Mouse (Mus musculus): ENCODE measurements around the gene Cstf1. TPM values are rescaled to one million over a fixed set of nuclear protein-coding genes. Genes with fewer than 3 reads are reported as not detected.

Gene Cstf1
- total and polyA plus RNA-seq, 3 experiments: 19.1 to 88.9 (median 42.7) TPM

GRCm38 (mm10) chr2:172381341-172381740 is 10.9 kb downstream of the Cstf1 start:
- H3K27me3 ChIP-seq (ENCODE audit: insufficient read depth, low read length): no peaks in the 10 kb centered on the region
- H3K4me3 ChIP-seq (ENCODE audit: low read depth, low read length): no peak overlapping the region
- H3K4me1 ChIP-seq (ENCODE audit: insufficient read depth, low read depth, low read length): peaks cover 29% of the 10 kb centered on the region
- H3K36me3 ChIP-seq (replicated peaks): peaks cover 74% of the 10 kb centered on the region
- TF ChIP-seq POLR2AphosphoS5 (IDR thresholded peaks at IDR 0.05; ENCODE audit: insufficient replicate concordance, low read depth, low read length): no peak
- no peak for TF ChIP-seq GATA1 (IDR thresholded peaks at IDR 0.05; ENCODE audit: borderline replicate concordance, low read length)
- TF ChIP-seq CTCF (IDR thresholded peaks at IDR 0.05; ENCODE audit: low read depth, low read length): no peak
- no peak for TF ChIP-seq GATA2 (IDR thresholded peaks at IDR 0.05; ENCODE audit: borderline replicate concordance, low read depth, low read length)
- TF ChIP-seq TAL1 (conservative IDR thresholded peaks at IDR 0.05; ENCODE audit: low read depth, low read length): no peak
- no peaks in the 10 kb centered on the region for H3K9me3 ChIP-seq (replicated peaks)
- ATAC-seq (ENCODE audit: extremely low read depth, insufficient number of reproducible peaks, low FRiP score, poor library complexity, severe bottlenecking) (no peak), DNase-seq (ENCODE audit: low spot score) (no peak)

GRCm38 (mm10) chr2:172381898-172382297 is 11.4 kb downstream of the Cstf1 start:
- no peak for TF ChIP-seq GATA2 (IDR thresholded peaks at IDR 0.05; ENCODE audit: borderline replicate concordance, low read depth, low read length)
- TF ChIP-seq CTCF (IDR thresholded peaks at IDR 0.05; ENCODE audit: low read depth, low read length): no peak
- TF ChIP-seq POLR2AphosphoS5 (IDR thresholded peaks at IDR 0.05; ENCODE audit: insufficient replicate concordance, low read depth, low read length): no peak
- no peak for TF ChIP-seq TAL1 (conservative IDR thresholded peaks at IDR 0.05; ENCODE audit: low read depth, low read length)
- no peak for TF ChIP-seq GATA1 (IDR thresholded peaks at IDR 0.05; ENCODE audit: borderline replicate concordance, low read length)
- Histone ChIP-seq H3K27me3 (ENCODE audit: insufficient read depth, low read length) (no peaks in the 10 kb centered on the region), H3K36me3 (replicated peaks) (peaks cover 69% of the 10 kb centered on the region), H3K4me3 (ENCODE audit: low read depth, low read length) (no peak overlapping the region), H3K4me1 (ENCODE audit: insufficient read depth, low read depth, low read length) (peaks cover 26% of the 10 kb centered on the region), H3K9me3 (replicated peaks) (no peaks in the 10 kb centered on the region)
- ATAC-seq (ENCODE audit: extremely low read depth, insufficient number of reproducible peaks, low FRiP score, poor library complexity, severe bottlenecking) (no peak), DNase-seq (ENCODE audit: low spot score) (no peak)

- Histone ChIP-seq H3K4me3 (ENCODE audit: low read depth, low read length) (no peak overlapping the region), H3K27me3 (ENCODE audit: insufficient read depth, low read length) (no peaks in the 10 kb centered on the region), H3K4me1 (ENCODE audit: insufficient read depth, low read depth, low read length) (peaks cover 14% of the 10 kb centered on the region), H3K36me3 (replicated peaks) (peaks cover 41% of the 10 kb centered on the region), H3K9me3 (replicated peaks) (no peaks in the 10 kb centered on the region)
- no peak for ATAC-seq (ENCODE audit: extremely low read depth, insufficient number of reproducible peaks, low FRiP score, poor library complexity, severe bottlenecking)
- TF ChIP-seq POLR2AphosphoS5 (IDR thresholded peaks at IDR 0.05; ENCODE audit: insufficient replicate concordance, low read depth, low read length) (no peak), TAL1 (conservative IDR thresholded peaks at IDR 0.05; ENCODE audit: low read depth, low read length) (no peak), GATA2 (IDR thresholded peaks at IDR 0.05; ENCODE audit: borderline replicate concordance, low read depth, low read length) (no peak)
- DNase-seq (ENCODE audit: low spot score): no peak
Measured at GRCm38 (mm10) chr2:172384715-172385114, 14.2 kb downstream of the Cstf1 start.

DNA sequence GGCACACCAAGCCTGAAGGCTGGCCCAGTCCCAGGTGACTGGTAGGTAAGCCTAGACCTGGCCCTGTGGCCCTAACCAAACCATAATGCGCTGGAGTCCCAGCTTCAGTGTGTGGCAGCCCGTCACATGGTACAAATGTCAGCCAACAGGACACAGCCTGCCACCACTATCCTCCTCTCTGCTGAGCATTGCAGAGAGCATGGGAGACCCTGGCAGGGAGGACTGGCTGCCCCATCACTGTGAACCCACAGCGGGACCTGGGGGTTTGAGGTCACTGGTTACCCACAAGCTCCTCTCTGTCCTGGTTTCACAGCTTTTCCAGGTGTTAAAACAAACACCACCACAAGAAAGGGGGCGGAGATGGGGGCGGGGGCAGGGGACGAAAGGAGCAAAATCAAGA is 19.9 kb downstream of the Cstf1 start:
- DNase-seq (ENCODE audit: low spot score): no peak
- no peak for ATAC-seq (ENCODE audit: extremely low read depth, insufficient number of reproducible peaks, low FRiP score, poor library complexity, severe bottlenecking)
- Histone ChIP-seq H3K4me1 (ENCODE audit: insufficient read depth, low read depth, low read length) (peaks cover 11% of the 10 kb centered on the region), H3K9me3 (replicated peaks) (no peaks in the 10 kb centered on the region), H3K36me3 (replicated peaks) (no peaks in the 10 kb centered on the region), H3K4me3 (ENCODE audit: low read depth, low read length) (no peak overlapping the region), H3K27me3 (ENCODE audit: insufficient read depth, low read length) (peaks cover 9% of the 10 kb centered on the region)
- no peak for TF ChIP-seq GATA2 (IDR thresholded peaks at IDR 0.05; ENCODE audit: borderline replicate concordance, low read depth, low read length)
- TF ChIP-seq TAL1 (conservative IDR thresholded peaks at IDR 0.05; ENCODE audit: low read depth, low read length): no peak

- DNase-seq (ENCODE audit: low spot score): no peak
- Histone ChIP-seq H3K9me3 (replicated peaks) (no peaks in the 10 kb centered on the region), H3K4me1 (ENCODE audit: insufficient read depth, low read depth, low read length) (peaks cover 11% of the 10 kb centered on the region), H3K27me3 (ENCODE audit: insufficient read depth, low read length) (peaks cover 9% of the 10 kb centered on the region), H3K4me3 (ENCODE audit: low read depth, low read length) (no peak overlapping the region), H3K36me3 (replicated peaks) (no peaks in the 10 kb centered on the region)
- no peak for TF ChIP-seq TAL1 (conservative IDR thresholded peaks at IDR 0.05; ENCODE audit: low read depth, low read length)
- TF ChIP-seq CTCF (IDR thresholded peaks at IDR 0.05; ENCODE audit: low read depth, low read length): no peak
- no peak for TF ChIP-seq GATA2 (IDR thresholded peaks at IDR 0.05; ENCODE audit: borderline replicate concordance, low read depth, low read length)
- no peak for TF ChIP-seq POLR2AphosphoS5 (IDR thresholded peaks at IDR 0.05; ENCODE audit: insufficient replicate concordance, low read depth, low read length)
- TF ChIP-seq GATA1 (IDR thresholded peaks at IDR 0.05; ENCODE audit: borderline replicate concordance, low read length): no peak
- ATAC-seq (ENCODE audit: extremely low read depth, insufficient number of reproducible peaks, low FRiP score, poor library complexity, severe bottlenecking): no peak
Measured at GRCm38 (mm10) chr2:172392041-172392521, 21.6 kb downstream of the Cstf1 start.

DNA sequence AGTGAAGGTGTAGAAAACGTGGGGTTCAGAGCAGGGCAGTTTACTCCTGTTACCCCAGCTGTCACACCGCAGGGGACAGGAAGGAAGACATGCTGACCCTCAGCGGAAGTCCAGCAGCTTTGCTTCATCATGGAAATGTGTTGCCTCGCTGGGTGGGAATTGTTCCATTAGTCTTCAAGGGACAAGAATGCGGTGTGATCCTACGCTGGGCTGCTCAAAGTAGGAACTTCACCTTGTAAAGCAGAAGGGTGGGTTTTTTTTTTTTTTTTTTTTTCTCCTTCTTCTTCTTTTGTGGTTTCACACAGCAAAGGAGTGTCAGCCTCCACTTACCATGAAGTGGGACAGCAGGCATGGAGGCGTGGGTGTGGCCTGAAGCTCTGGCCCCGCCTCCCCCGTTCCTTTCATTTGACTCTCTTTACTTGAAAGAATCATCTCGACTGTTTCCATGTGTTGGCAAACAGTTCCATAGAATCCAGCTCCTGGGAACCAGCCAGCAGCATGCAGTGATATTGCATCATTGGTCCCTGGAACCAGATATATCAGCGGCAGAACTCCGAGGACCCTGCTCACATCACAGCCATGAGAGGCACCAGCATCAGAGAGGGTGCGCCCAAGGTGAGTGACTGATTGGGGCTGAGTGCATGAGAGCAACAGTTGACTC is 23.0 kb downstream of the Cstf1 start, which contains the start of gene Cass4:
Cass4 (plus strand) TSS at position 404 of the 661 bp plus-strand sequence.
- ATAC-seq (ENCODE audit: extremely low read depth, insufficient number of reproducible peaks, low FRiP score, poor library complexity, severe bottlenecking) (peak; percentile 30; the same call in 1 of the 2 replicates), DNase-seq (ENCODE audit: low spot score) (no peak)
- H3K4me1 ChIP-seq (ENCODE audit: insufficient read depth, low read depth, low read length): peaks cover 11% of the 10 kb centered on the region

More for the DNA sequence above, 23.0 kb downstream of the Cstf1 start, which contains the start of gene Cass4:
- Histone ChIP-seq H3K4me3 (ENCODE audit: low read depth, low read length) (no peak within 1 kb of the TSS; the same call in 1 of the 2 replicates), H3K36me3 (replicated peaks) (no peaks in the 10 kb centered on the region), H3K27me3 (ENCODE audit: insufficient read depth, low read length) (peaks cover 13% of the 10 kb centered on the region), H3K9me3 (replicated peaks) (no peaks in the 10 kb centered on the region)
- TF ChIP-seq CTCF (IDR thresholded peaks at IDR 0.05; ENCODE audit: low read depth, low read length) (no peak), POLR2AphosphoS5 (IDR thresholded peaks at IDR 0.05; ENCODE audit: insufficient replicate concordance, low read depth, low read length) (no peak), GATA1 (IDR thresholded peaks at IDR 0.05; ENCODE audit: borderline replicate concordance, low read length) (no peak), TAL1 (conservative IDR thresholded peaks at IDR 0.05; ENCODE audit: low read depth, low read length) (no peak), GATA2 (IDR thresholded peaks at IDR 0.05; ENCODE audit: borderline replicate concordance, low read depth, low read length) (no peak)
